25 mouse cellular contexts compared by ENCODE assay signal in the genomic region with DNA sequence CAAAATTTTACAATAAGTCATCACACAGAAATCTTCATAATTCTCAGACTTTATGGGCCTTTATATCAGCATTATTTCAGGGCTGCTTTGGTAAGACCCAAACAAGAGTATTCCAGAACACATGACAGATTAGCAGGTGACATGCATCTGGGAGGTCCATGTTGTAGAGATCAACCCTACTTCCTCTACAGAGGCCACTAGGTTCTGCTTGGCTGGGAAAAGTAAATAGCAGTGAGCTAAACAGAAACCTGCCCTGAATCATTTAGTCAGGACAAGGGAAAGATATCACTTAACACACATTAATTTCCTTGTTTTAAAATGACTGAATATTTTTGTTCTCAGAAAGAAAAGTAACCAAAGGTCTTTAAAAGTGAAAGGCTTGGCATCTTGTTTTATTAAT.
"Had no signal": no experiment of that assay in that cellular context is flagged by ENCODE, and none has a peak within 500 bp of the region (broad histone marks: within the 10 kb centered on the region; RNA-seq: fewer than 3 reads in every experiment).

No protein-coding gene starts in this region.

- H3K4me3 ChIP-seq: intestine, embryonic 15.5 days; layer of hippocampus, adult 2 months; limb, embryonic 10.5 days; limb, embryonic 13.5 days; liver, embryonic 12.5 days; liver, embryonic 15.5 days; lung, embryonic 15.5 days; midbrain, embryonic 12.5 days; midbrain, embryonic 15.5 days; myocyte; neural tube, embryonic 15.5 days had no signal

- H3K27ac ChIP-seq: intestine, embryonic 15.5 days; layer of hippocampus, adult 2 months; limb, embryonic 10.5 days; limb, embryonic 13.5 days; liver, embryonic 12.5 days; liver, embryonic 15.5 days; lung, embryonic 15.5 days; midbrain, embryonic 12.5 days; midbrain, embryonic 15.5 days; neural tube, embryonic 15.5 days; stomach, postnatal 0 days had no signal

- H3K36me3 ChIP-seq: intestine, embryonic 15.5 days; limb, embryonic 10.5 days; limb, embryonic 13.5 days; liver, embryonic 12.5 days; liver, embryonic 15.5 days; lung, embryonic 15.5 days; midbrain, embryonic 12.5 days; midbrain, embryonic 15.5 days; neural tube, embryonic 15.5 days had no signal

- H3K4me1 ChIP-seq: intestine, embryonic 15.5 days; limb, embryonic 10.5 days; limb, embryonic 13.5 days; liver, embryonic 12.5 days; liver, embryonic 15.5 days; lung, embryonic 15.5 days; midbrain, embryonic 12.5 days; midbrain, embryonic 15.5 days; neural tube, embryonic 15.5 days had no signal

- H3K4me2 ChIP-seq: intestine, embryonic 15.5 days; limb, embryonic 13.5 days; liver, embryonic 12.5 days; liver, embryonic 15.5 days; lung, embryonic 15.5 days; midbrain, embryonic 12.5 days; midbrain, embryonic 15.5 days; neural tube, embryonic 15.5 days had no signal

- DNase-seq: kidney, adult 11 months; kidney, postnatal 14 days; layer of hippocampus, adult 9-11 months; liver; lung, adult 18-20 months; lung, postnatal 10 days; lung, postnatal 4 days; right cerebral cortex, adult 18-20 months; right cerebral cortex, postnatal 14 days; right cerebral cortex, postnatal 4 days; thymus, adult 2 months; thymus, postnatal 14 days; thymus, postnatal 4 days had no signal

- H3K9me3 ChIP-seq: intestine, embryonic 15.5 days; limb, embryonic 10.5 days; limb, embryonic 13.5 days; liver, embryonic 12.5 days; liver, embryonic 15.5 days; lung, embryonic 15.5 days; midbrain, embryonic 12.5 days; midbrain, embryonic 15.5 days; neural tube, embryonic 15.5 days had no signal

- H3K27me3 ChIP-seq: intestine, embryonic 15.5 days; limb, embryonic 13.5 days; liver, embryonic 12.5 days; liver, embryonic 15.5 days; lung, embryonic 15.5 days; midbrain, embryonic 12.5 days; midbrain, embryonic 15.5 days; neural tube, embryonic 15.5 days had no signal

- H3K9ac ChIP-seq: intestine, embryonic 15.5 days; limb, embryonic 13.5 days; liver, embryonic 12.5 days; liver, embryonic 15.5 days; lung, embryonic 15.5 days; midbrain, embryonic 12.5 days; midbrain, embryonic 15.5 days; neural tube, embryonic 15.5 days had no signal

- ATAC-seq: intestine, embryonic 15.5 days; liver, embryonic 12.5 days; midbrain, embryonic 15.5 days had no signal
